Mouse (Mus musculus): ENCODE data around the gene Tymp.

The Tymp gene

GRCm38 (mm10) chr15:89334271-89334670 is 42.6 kb downstream of the Tymp start, which contains the start of gene Miox:
TSS of gene Miox (plus strand) at chr15:89334398.
- no peak for DNase-seq (ENCODE audit: low spot score in 2 of 2)

GRCm38 (mm10) chr15:89326441-89326840 is 50.4 kb downstream of the Tymp start:
- DNase-seq (ENCODE audit: low spot score in 2 of 2): no peak

- no peak for DNase-seq (ENCODE audit: low spot score in 2 of 2)
Observed at GRCm38 (mm10) chr15:89323656-89324055, 53.2 kb downstream of the Tymp start.

GRCm38 (mm10) chr15:89322670-89323522 is 53.9 kb downstream of the Tymp start, which contains the start of gene Adm2:
TSS of gene Adm2 (plus strand) at chr15:89322720.
- DNase-seq (ENCODE audit: low spot score in 2 of 2): no peak

All from heart, adult 9 months (tissue).